In genomic region chr9:110651931-110652722, GRCm38 (mm10) we compare ENCODE assay signal across 8 mouse cellular contexts. TPM values are rescaled to one million over a fixed set of nuclear protein-coding genes. Genes with fewer than 3 reads are reported as not detected.
A peak's percentile ranks its signal among the peaks of the same experiment; 100 is the strongest.
DNase-seq lines count a peak whose midpoint lies in the region; ATAC-seq lines count a peak whose summit lies in the region.

No protein-coding gene starts in this region.

- peak overlapping the region; percentile 98 for H3K4me2 ChIP-seq in kidney, embryonic 15.5 days

- H3K4me1 ChIP-seq in kidney, embryonic 15.5 days: peaks cover 44% of the 10 kb centered on the region

- no peak overlapping the region for H3K9ac ChIP-seq in kidney, embryonic 15.5 days

- peak overlapping the region; percentile 7; the same call in 1 of the 2 replicates for H3K27ac ChIP-seq in kidney, embryonic 15.5 days

- no peaks in the 10 kb centered on the region for H3K9me3 ChIP-seq in kidney, embryonic 15.5 days (replicated peaks)

- DNase-seq in CD4-positive, CD25-positive, alpha-beta regulatory T cell, adult 2 months (ENCODE audit: low read depth, low spot score): peak; percentile 58
- DNase-seq in ES-CJ7 (ENCODE audit: low read depth, low spot score): peak; percentile 71
- peak; percentile 68 for DNase-seq in heart, adult 8-10 months (ENCODE audit: low spot score)
- peak; percentile 80 to 84 for DNase-seq in lung, postnatal 4 days
- DNase-seq in thymus, postnatal 25 days: peak; percentile 71
- no peak for DNase-seq in cerebellum, postnatal 10 days

- 30% methylated on average over 13 of the region's 13 CpGs for WGBS in kidney, embryonic 15.5 days

- no peak for ATAC-seq in CD4-positive, CD25-positive, alpha-beta regulatory T cell, adult 4 months
- no peak for ATAC-seq in kidney, embryonic 15.5 days (replicated peaks; ENCODE audit: low FRiP score)

- peak overlapping the region; percentile 76 for H3K4me3 ChIP-seq in kidney, embryonic 15.5 days (replicated peaks)

- H3K27me3 ChIP-seq in kidney, embryonic 15.5 days: peaks cover 18% of the 10 kb centered on the region; the same call in 1 of the 2 replicates

- no peaks in the 10 kb centered on the region for H3K36me3 ChIP-seq in kidney, embryonic 15.5 days

RNA-seq across cellular contexts. Expression of gene Nbeal2, which starts 1.8 kb away (rescaled TPM):
- polyA plus RNA-seq in CD4-positive, CD25-positive, alpha-beta regulatory T cell, adult 4 months (2017; shearing (Covaris generic)): 10 to 100 TPM; 20.1 to 20.5 TPM
- total RNA-seq in heart, adult 8-10 months (2022): 10 to 100 TPM in 1 of 4 experiments, 1 to 10 TPM in 3; 5.8 to 10.8 (median 8.5) TPM
- polyA plus RNA-seq in kidney, embryonic 15.5 days (2015; fragmentation: Nextera tagmentation; extraction: Ambion mirVana): 3.7 and 5.5 TPM in 2 replicates

RNA-seq across cellular contexts. Expression of gene Ccdc12, which starts 4.2 kb away (rescaled TPM):
- polyA plus RNA-seq in CD4-positive, CD25-positive, alpha-beta regulatory T cell, adult 4 months (2017; shearing (Covaris generic)): 100 to 1,000 TPM; 225 to 243 TPM
- 10 to 100 TPM; 56.2 to 69.2 (median 65.3) TPM for total RNA-seq in heart, adult 8-10 months (2022)
- polyA plus RNA-seq in kidney, embryonic 15.5 days (2015; fragmentation: Nextera tagmentation; extraction: Ambion mirVana): 151 and 157 TPM in 2 replicates

RNA-seq across cellular contexts. Expression of gene Nradd, which starts 27.9 kb away (rescaled TPM):
- 1 to 10 TPM; 5.5 to 8.2 TPM for polyA plus RNA-seq in CD4-positive, CD25-positive, alpha-beta regulatory T cell, adult 4 months (2017; shearing (Covaris generic))
- total RNA-seq in heart, adult 8-10 months (2022): 1 to 10 TPM in 2 of 4 experiments, under 1 TPM in 2; 0.79 to 1.4 (median 0.97) TPM
- polyA plus RNA-seq in kidney, embryonic 15.5 days (2015; fragmentation: Nextera tagmentation; extraction: Ambion mirVana): 55.2 and 56.4 TPM in 2 replicates

Comparison
In these comparisons a context has a peak if more than half of its experiments do, and no peak if none do; other contexts are left out.
1. DNase-seq: peak in CD4-positive, CD25-positive, alpha-beta regulatory T cell, adult 2 months (single experiment), ES-CJ7 (single experiment), heart, adult 8-10 months (single experiment), lung, postnatal 4 days (2 of 2) and thymus, postnatal 25 days (single experiment); none in cerebellum, postnatal 10 days (0 of 2).